Mouse (Mus musculus) brain, adult 2 months (tissue): ENCODE data around the gene Cldn10.

Source experiments
- DNase-seq: peaks from one replicate; pipeline ENCODE4 v3.0.0; 2011; ENCODE audit warnings: low read depth, low spot score

Cldn10 gene

GRCm38 (mm10) chr14:118864905-118865304, 77.2 kb downstream of the Cldn10 start:
- DNase-seq = no peak

GRCm38 (mm10) chr14:118866014-118866811, 78.5 kb downstream of the Cldn10 start:
- no peak for DNase-seq

GRCm38 (mm10) chr14:118867366-118867765, 79.7 kb downstream of the Cldn10 start:
- no peak for DNase-seq

- peak; percentile 26 for DNase-seq
These were observed 80.5 kb downstream of the Cldn10 start for GRCm38 (mm10) chr14:118868102-118868724.

- peak; percentile 21 for DNase-seq
These were observed 82.0 kb downstream of the Cldn10 start for GRCm38 (mm10) chr14:118869712-118870111.

- DNase-seq = no peak
These were observed 86.4 kb downstream of the Cldn10 start for GRCm38 (mm10) chr14:118874126-118874525.

GRCm38 (mm10) chr14:118874786-118875415, 87.2 kb downstream of the Cldn10 start:
- no peak for DNase-seq

- DNase-seq = peak; percentile 59
These were observed 90.7 kb downstream of the Cldn10 start for GRCm38 (mm10) chr14:118878346-118878910.

GRCm38 (mm10) chr14:118880696-118881095, 93.0 kb downstream of the Cldn10 start:
- no peak for DNase-seq

- peak; percentile 44 for DNase-seq
These were observed 95.9 kb downstream of the Cldn10 start for GRCm38 (mm10) chr14:118883344-118884249.

GRCm38 (mm10) chr14:118884250-118884556, 96.5 kb downstream of the Cldn10 start:
- DNase-seq = no peak

GRCm38 (mm10) chr14:118890101-118890500, 102.4 kb downstream of the Cldn10 start:
- DNase-seq = peak; percentile 92

- DNase-seq = no peak
These were observed 107.5 kb downstream of the Cldn10 start for GRCm38 (mm10) chr14:118895228-118895627.

- no peak for DNase-seq
These were observed 107.9 kb downstream of the Cldn10 start for GRCm38 (mm10) chr14:118895655-118896054.

- no peak for DNase-seq
These were observed 112.2 kb downstream of the Cldn10 start for GRCm38 (mm10) chr14:118899940-118900339.

- DNase-seq = no peak
These were observed 113.2 kb downstream of the Cldn10 start for GRCm38 (mm10) chr14:118900911-118901310.

GRCm38 (mm10) chr14:118903397-118903796, 115.7 kb downstream of the Cldn10 start:
- peak; percentile 81 for DNase-seq

- DNase-seq = no peak
These were observed 116.3 kb downstream of the Cldn10 start for GRCm38 (mm10) chr14:118903867-118904562.

GRCm38 (mm10) chr14:118907592-118907991, 119.9 kb downstream of the Cldn10 start:
- DNase-seq = no peak

GRCm38 (mm10) chr14:118909872-118910271, 122.2 kb downstream of the Cldn10 start:
- DNase-seq = no peak
